Mouse (Mus musculus) spleen, adult 2 months (tissue): ENCODE measurements at regions not wholly inside any gene's neighbourhood (a gene's known extent, or its start where the extent isn't known, plus 50 kb on each side); places are given as distances from the start of the nearest gene placed in this dataset.

Experiments
- DNase-seq, 2 experiments: peaks; one replicate each; pipeline versions ENCODE4 v3.0.0 to v3.0.0-alpha.2; 2012 to 2021; ENCODE audit warnings: low spot score in 2 of 2, low read depth in 1 of 2
- H3K27ac ChIP-seq: fragments of 200-500 bp; 2 replicates; pipeline ENCODE4 v1.5.1; 2012; ENCODE audit warnings: low read length, inconsistent platforms; ENCODE audit not compliant: insufficient read depth
- H3K27me3 ChIP-seq: fragments of 200-500 bp; 2 replicates; pipeline ENCODE4 v1.6.1; 2012; ENCODE audit warnings: mild to moderate bottlenecking, moderate library complexity, low read length, inconsistent platforms; ENCODE audit not compliant: control insufficient read depth, insufficient read depth
- H3K36me3 ChIP-seq: fragments of 200-500 bp; 2 replicates; pipeline ENCODE4 v1.6.1; 2012; ENCODE audit warnings: mild to moderate bottlenecking, low read length, inconsistent platforms; ENCODE audit not compliant: control insufficient read depth, insufficient read depth
- H3K4me1 ChIP-seq: fragments of 200-500 bp; 2 replicates; pipeline ENCODE4 v1.6.1; 2011; ENCODE audit warnings: inconsistent platforms; ENCODE audit not compliant: control insufficient read depth, insufficient read depth, insufficient read length
- H3K4me3 ChIP-seq: fragments of 200-500 bp; 2 replicates; pipeline ENCODE4 v1.5.1; 2011; ENCODE audit warnings: mild to moderate bottlenecking, inconsistent platforms; ENCODE audit not compliant: insufficient read depth, insufficient read length; ENCODE audit errors: extremely low read depth
- CTCF ChIP-seq: fragments of 200-500 bp; IDR thresholded peaks from 2 replicates; pipeline ENCODE4 v1.5.1; 2011; ENCODE audit warnings: mild to moderate bottlenecking, inconsistent platforms; ENCODE audit not compliant: insufficient read depth, insufficient read length, insufficient replicate concordance; ENCODE audit errors: extremely low read depth
- POLR2A ChIP-seq: fragments of 200-500 bp; IDR thresholded peaks from 2 replicates; pipeline ENCODE4 v1.6.1; 2011; ENCODE audit warnings: low read depth, low read length, inconsistent platforms
- WGBS: fragments of 180-500 bp; shearing (Covaris S2); methylation state at CpG from one replicate; pipeline ENCODE4 v1.1.7; 2018; 5-methylcytosine and 5-hydroxymethylcytosine counted together

- TF ChIP-seq CTCF (no peak), POLR2A (no peak)
- 69% methylated on average over 10 of the region's 10 CpGs for WGBS
- H3K36me3 ChIP-seq = no peaks in the 10 kb centered on the region
- DNase-seq = no peak
- no peaks in the 10 kb centered on the region for H3K27me3 ChIP-seq
- no peak overlapping the region for H3K4me3 ChIP-seq
- H3K27ac ChIP-seq = no peak overlapping the region
- H3K4me1 ChIP-seq = no peaks in the 10 kb centered on the region
These were observed 71.3 kb upstream of the Jarid2 start for GRCm38 (mm10) chr13:44657905-44658414.

- Histone ChIP-seq H3K4me3 (no peak overlapping the region), H3K27ac (no peak overlapping the region), H3K36me3 (no peaks in the 10 kb centered on the region), H3K4me1 (no peaks in the 10 kb centered on the region), H3K27me3 (no peaks in the 10 kb centered on the region)
- DNase-seq = no peak
- WGBS = 43% methylated on average over 6 of the region's 6 CpGs
- TF ChIP-seq CTCF (no peak), POLR2A (no peak)
These were observed 69.4 kb upstream of the Jarid2 start for GRCm38 (mm10) chr13:44659861-44660260.

DNA sequence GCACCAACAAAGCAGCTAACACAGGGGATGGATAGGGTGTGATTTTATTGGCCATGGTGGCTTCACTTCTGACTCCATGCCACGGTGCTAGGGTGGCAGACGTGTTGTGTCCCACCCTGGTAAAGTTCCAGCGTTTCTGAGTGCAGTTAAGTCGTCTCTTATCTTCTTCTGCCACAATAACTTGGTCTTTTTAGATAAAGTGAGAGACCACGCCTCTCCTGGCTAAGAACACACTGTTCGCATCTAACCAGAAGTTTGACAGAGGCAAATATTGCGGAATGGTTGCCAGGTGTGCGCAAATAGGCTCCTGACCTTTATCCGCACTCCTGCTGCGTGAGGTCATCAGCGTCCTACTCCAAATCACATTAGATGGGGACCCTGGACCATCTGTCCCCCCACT lies 66.2 kb upstream of the Jarid2 start:
- H3K36me3 ChIP-seq = no peaks in the 10 kb centered on the region
- no peak overlapping the region for H3K27ac ChIP-seq
- no peak overlapping the region for H3K4me3 ChIP-seq
- no peak for DNase-seq
- WGBS = 86% methylated on average over 11 of the region's 11 CpGs
- TF ChIP-seq CTCF = no peak
- TF ChIP-seq POLR2A = no peak
- no peaks in the 10 kb centered on the region for H3K27me3 ChIP-seq
- no peaks in the 10 kb centered on the region for H3K4me1 ChIP-seq

- H3K4me1 ChIP-seq = no peaks in the 10 kb centered on the region
These were observed 65.5 kb upstream of the Jarid2 start for GRCm38 (mm10) chr13:44663730-44664129.

GRCm38 (mm10) chr13:44669761-44670160 lies 59.5 kb upstream of the Jarid2 start:
- DNase-seq = no peak
- no peak overlapping the region for H3K27ac ChIP-seq
- H3K4me1 ChIP-seq = no peaks in the 10 kb centered on the region
- whole genome bisulfite sequencing = 93% methylated on average over 6 of the region's 6 CpGs
- no peaks in the 10 kb centered on the region for H3K36me3 ChIP-seq
- H3K27me3 ChIP-seq = no peaks in the 10 kb centered on the region
- no peak overlapping the region for H3K4me3 ChIP-seq
- TF ChIP-seq POLR2A = no peak

More at GRCm38 (mm10) chr13:44663730-44664129, 65.5 kb upstream of the Jarid2 start:
- H3K4me3 ChIP-seq = no peak overlapping the region
- no peak overlapping the region for H3K27ac ChIP-seq
- 54% methylated on average over 7 of the region's 7 CpGs for WGBS
- TF ChIP-seq POLR2A (no peak), CTCF (no peak)
- no peaks in the 10 kb centered on the region for H3K27me3 ChIP-seq
- no peaks in the 10 kb centered on the region for H3K36me3 ChIP-seq
- no peak for DNase-seq

GRCm38 (mm10) chr13:44673337-44673966 lies 55.8 kb upstream of the Jarid2 start:
- H3K36me3 ChIP-seq = no peaks in the 10 kb centered on the region
- no peak overlapping the region for H3K27ac ChIP-seq
- peak in 1 of 2 experiments; percentile 3 for DNase-seq
- no peaks in the 10 kb centered on the region for H3K27me3 ChIP-seq
- peak overlapping the region; percentile 43; the same call in 1 of the 2 replicates for H3K4me3 ChIP-seq
- TF ChIP-seq CTCF (no peak), POLR2A (no peak)
- WGBS = 7% methylated on average over 20 of the region's 20 CpGs
- no peaks in the 10 kb centered on the region for H3K4me1 ChIP-seq

- Histone ChIP-seq H3K4me3 (peak overlapping the region; percentile 43), H3K36me3 (no peaks in the 10 kb centered on the region), H3K27me3 (no peaks in the 10 kb centered on the region), H3K27ac (no peak overlapping the region), H3K4me1 (no peaks in the 10 kb centered on the region)
- WGBS = 7% methylated on average over 12 of the region's 12 CpGs
- TF ChIP-seq POLR2A (no peak), CTCF (no peak)
- peak; percentile 3 to 12 for DNase-seq
These were observed 55.3 kb upstream of the Jarid2 start for GRCm38 (mm10) chr13:44673967-44674357.
